ENCODE assay signal across 33 mouse cellular contexts in genomic region chr12:96201855-96202254, GRCm38 (mm10).
"Had no signal": no experiment of that assay in that cellular context is flagged by ENCODE, and none has a peak within 500 bp of the region (broad histone marks: within the 10 kb centered on the region; RNA-seq: fewer than 3 reads in every experiment).

No protein-coding gene starts in this region.

- H3K9me3 ChIP-seq: heart, embryonic 12.5 days; heart, embryonic 13.5 days; heart, embryonic 15.5 days; hindbrain, embryonic 12.5 days; hindbrain, embryonic 13.5 days; hindbrain, embryonic 15.5 days; intestine, embryonic 15.5 days; kidney, embryonic 15.5 days had no signal

- H3K4me3 ChIP-seq: heart, embryonic 12.5 days; heart, embryonic 13.5 days; heart, embryonic 15.5 days; hindbrain, embryonic 12.5 days; hindbrain, embryonic 13.5 days; hindbrain, embryonic 15.5 days; intestine, embryonic 15.5 days; kidney, embryonic 15.5 days; layer of hippocampus, adult 2 months; left cerebral cortex, adult 2 months had no signal

- H3K27ac ChIP-seq: heart, embryonic 13.5 days; heart, embryonic 15.5 days; hindbrain, embryonic 12.5 days; hindbrain, embryonic 13.5 days; hindbrain, embryonic 15.5 days; hindbrain, postnatal 0 days; intestine, embryonic 15.5 days; kidney, embryonic 15.5 days; kidney, postnatal 0 days; layer of hippocampus, adult 2 months; left cerebral cortex, adult 2 months had no signal

- DNase-seq: heart, postnatal 10 days; heart, postnatal 14 days; heart, postnatal 36 days; heart, postnatal 4 days; kidney, adult 11 months; kidney, adult 18-20 months; kidney, adult 2 months; kidney, adult 8-10 months; kidney, adult 9 months; kidney, postnatal 10 days; kidney, postnatal 14 days; kidney, postnatal 25 days; kidney, postnatal 36 days; kidney, postnatal 4 days; layer of hippocampus, adult 9-11 months; layer of hippocampus, postnatal 36 days had no signal

- H3K36me3 ChIP-seq: heart, embryonic 12.5 days; heart, embryonic 13.5 days; heart, embryonic 15.5 days; hindbrain, embryonic 12.5 days; hindbrain, embryonic 13.5 days; hindbrain, embryonic 15.5 days; intestine, embryonic 15.5 days; kidney, embryonic 15.5 days had no signal

- H3K4me1 ChIP-seq: heart, embryonic 12.5 days; heart, embryonic 13.5 days; heart, embryonic 15.5 days; hindbrain, embryonic 12.5 days; hindbrain, embryonic 13.5 days; hindbrain, embryonic 15.5 days; intestine, embryonic 15.5 days; kidney, embryonic 15.5 days had no signal

- H3K9ac ChIP-seq: heart, embryonic 12.5 days; heart, embryonic 13.5 days; heart, embryonic 15.5 days; hindbrain, embryonic 12.5 days; hindbrain, embryonic 13.5 days; hindbrain, embryonic 15.5 days; intestine, embryonic 15.5 days; kidney, embryonic 15.5 days had no signal

- ATAC-seq: hindbrain, embryonic 16.5 days; hindbrain, postnatal 0 days; inflammation-experienced regulatory T-cells, adult 6 months; intestine, embryonic 15.5 days; intestine, embryonic 16.5 days; intestine, postnatal 0 days had no signal

- H3K4me2 ChIP-seq: heart, embryonic 11.5 days; heart, embryonic 12.5 days; heart, embryonic 13.5 days; heart, embryonic 15.5 days; hindbrain, embryonic 12.5 days; hindbrain, embryonic 13.5 days; hindbrain, embryonic 15.5 days; intestine, embryonic 15.5 days; kidney, embryonic 15.5 days had no signal

- H3K27me3 ChIP-seq: heart, embryonic 12.5 days; heart, embryonic 13.5 days; heart, embryonic 15.5 days; hindbrain, embryonic 12.5 days; hindbrain, embryonic 13.5 days; hindbrain, embryonic 15.5 days; intestine, embryonic 15.5 days; kidney, embryonic 15.5 days had no signal
